Mouse (Mus musculus): ENCODE results near the gene Osbpl8. TPM values are rescaled to one million over a fixed set of nuclear protein-coding genes. Genes with fewer than 3 reads are reported as not detected.

The Osbpl8 gene
- polyA plus RNA-seq, 1 experiment from 2014 or later: 3.0 TPM

GRCm38 (mm10) chr10:111163025-111163424 lies 1.5 kb upstream of the Osbpl8 start:
- H3K27ac ChIP-seq (ENCODE audit: low read length): no peak overlapping the region
- H3K4me1 ChIP-seq (ENCODE audit: control insufficient read depth, insufficient read depth, low read length): 0 out of 2 replicates have a peak, but pooled peaks cover 4% of the 10 kb centered on the region
- H3K27me3 ChIP-seq (replicated peaks; ENCODE audit: control insufficient read depth, insufficient read depth, low read length): no peaks in the 10 kb centered on the region
- H3K36me3 ChIP-seq (ENCODE audit: control insufficient read depth, insufficient read depth, low read length): no peaks in the 10 kb centered on the region
- ATAC-seq: no peak
- H3K4me2 ChIP-seq (ENCODE audit: low read depth, low read length): no peak overlapping the region
- WGBS: 76% methylated on average over 3 of the region's 3 CpGs
- no peak overlapping the region for H3K4me3 ChIP-seq (ENCODE audit: low read length)
- H3K9ac ChIP-seq (ENCODE audit: low read depth, low read length): no peak overlapping the region
- H3K9me3 ChIP-seq (ENCODE audit: control insufficient read depth, low read length): no peaks in the 10 kb centered on the region

GRCm38 (mm10) chr10:111163601-111164240 lies 831 bp upstream of the Osbpl8 start:
- Histone ChIP-seq H3K4me2 (ENCODE audit: low read depth, low read length) (peak overlapping the region; percentile 83), H3K9me3 (ENCODE audit: control insufficient read depth, low read length) (no peaks in the 10 kb centered on the region), H3K4me1 (ENCODE audit: control insufficient read depth, insufficient read depth, low read length) (0 out of 2 replicates have a peak, but pooled peaks cover 4% of the 10 kb centered on the region), H3K36me3 (ENCODE audit: control insufficient read depth, insufficient read depth, low read length) (no peaks in the 10 kb centered on the region), H3K9ac (ENCODE audit: low read depth, low read length) (peak overlapping the region; percentile 80; the same call in 1 of the 2 replicates), H3K27ac (ENCODE audit: low read length) (peak overlapping the region; percentile 90), H3K4me3 (ENCODE audit: low read length) (peak overlapping the region; percentile 99), H3K27me3 (replicated peaks; ENCODE audit: control insufficient read depth, insufficient read depth, low read length) (no peaks in the 10 kb centered on the region)
- 34% methylated on average over 9 of the region's 9 CpGs for WGBS
- ATAC-seq: no peak

- ATAC-seq: peak; percentile 71
- Histone ChIP-seq H3K4me2 (ENCODE audit: low read depth, low read length) (peak overlapping the region; percentile 81), H3K4me1 (ENCODE audit: control insufficient read depth, insufficient read depth, low read length) (0 out of 2 replicates have a peak, but pooled peaks cover 4% of the 10 kb centered on the region), H3K36me3 (ENCODE audit: control insufficient read depth, insufficient read depth, low read length) (no peaks in the 10 kb centered on the region), H3K27me3 (replicated peaks; ENCODE audit: control insufficient read depth, insufficient read depth, low read length) (no peaks in the 10 kb centered on the region), H3K27ac (ENCODE audit: low read length) (peak overlapping the region; percentile 82), H3K9me3 (ENCODE audit: control insufficient read depth, low read length) (no peaks in the 10 kb centered on the region), H3K4me3 (ENCODE audit: low read length) (peak overlapping the region; percentile 99), H3K9ac (ENCODE audit: low read depth, low read length) (peak overlapping the region; percentile 95)
- under 1% methylated on average over 52 of the region's 52 CpGs for WGBS
Observed at GRCm38 (mm10) chr10:111165219-111165981, 848 bp downstream of the Osbpl8 start.

GRCm38 (mm10) chr10:111166057-111166841 lies 1.7 kb downstream of the Osbpl8 start:
- 0 out of 2 replicates have a peak, but pooled peaks cover 4% of the 10 kb centered on the region for H3K4me1 ChIP-seq (ENCODE audit: control insufficient read depth, insufficient read depth, low read length)
- no peaks in the 10 kb centered on the region for H3K27me3 ChIP-seq (replicated peaks; ENCODE audit: control insufficient read depth, insufficient read depth, low read length)
- no peaks in the 10 kb centered on the region for H3K36me3 ChIP-seq (ENCODE audit: control insufficient read depth, insufficient read depth, low read length)
- H3K27ac ChIP-seq (ENCODE audit: low read length): no peak overlapping the region
- H3K9ac ChIP-seq (ENCODE audit: low read depth, low read length): no peak overlapping the region
- no peak for ATAC-seq
- H3K9me3 ChIP-seq (ENCODE audit: control insufficient read depth, low read length): no peaks in the 10 kb centered on the region
- H3K4me2 ChIP-seq (ENCODE audit: low read depth, low read length): peak overlapping the region; percentile 81
- H3K4me3 ChIP-seq (ENCODE audit: low read length): peak overlapping the region; percentile 99
- WGBS: 59% methylated on average over 4 of the region's 4 CpGs

GRCm38 (mm10) chr10:111167444-111167843 lies 2.9 kb downstream of the Osbpl8 start:
- H3K4me1 ChIP-seq (ENCODE audit: control insufficient read depth, insufficient read depth, low read length): 0 out of 2 replicates have a peak, but pooled peaks cover 4% of the 10 kb centered on the region
- H3K9ac ChIP-seq (ENCODE audit: low read depth, low read length): no peak overlapping the region
- WGBS: 87% methylated on average over 4 of the region's 4 CpGs
- H3K27me3 ChIP-seq (replicated peaks; ENCODE audit: control insufficient read depth, insufficient read depth, low read length): no peaks in the 10 kb centered on the region
- no peak overlapping the region for H3K4me3 ChIP-seq (ENCODE audit: low read length)
- ATAC-seq: no peak
- no peak overlapping the region for H3K4me2 ChIP-seq (ENCODE audit: low read depth, low read length)
- no peaks in the 10 kb centered on the region for H3K36me3 ChIP-seq (ENCODE audit: control insufficient read depth, insufficient read depth, low read length)
- no peaks in the 10 kb centered on the region for H3K9me3 ChIP-seq (ENCODE audit: control insufficient read depth, low read length)
- H3K27ac ChIP-seq (ENCODE audit: low read length): no peak overlapping the region

GRCm38 (mm10) chr10:111168305-111168704 lies 3.8 kb downstream of the Osbpl8 start:
- Histone ChIP-seq H3K27me3 (replicated peaks; ENCODE audit: control insufficient read depth, insufficient read depth, low read length) (no peaks in the 10 kb centered on the region), H3K9me3 (ENCODE audit: control insufficient read depth, low read length) (no peaks in the 10 kb centered on the region), H3K36me3 (ENCODE audit: control insufficient read depth, insufficient read depth, low read length) (no peaks in the 10 kb centered on the region), H3K27ac (ENCODE audit: low read length) (no peak overlapping the region), H3K4me1 (ENCODE audit: control insufficient read depth, insufficient read depth, low read length) (0 out of 2 replicates have a peak, but pooled peaks cover 4% of the 10 kb centered on the region), H3K4me2 (ENCODE audit: low read depth, low read length) (no peak overlapping the region), H3K4me3 (ENCODE audit: low read length) (no peak overlapping the region), H3K9ac (ENCODE audit: low read depth, low read length) (no peak overlapping the region)
- ATAC-seq: no peak
- WGBS: 79% methylated on average over 3 of the region's 3 CpGs

GRCm38 (mm10) chr10:111171246-111171934 lies 6.8 kb downstream of the Osbpl8 start:
- Histone ChIP-seq H3K4me3 (ENCODE audit: low read length) (no peak overlapping the region), H3K4me1 (ENCODE audit: control insufficient read depth, insufficient read depth, low read length) (no peaks in the 10 kb centered on the region), H3K36me3 (ENCODE audit: control insufficient read depth, insufficient read depth, low read length) (no peaks in the 10 kb centered on the region), H3K9me3 (ENCODE audit: control insufficient read depth, low read length) (no peaks in the 10 kb centered on the region), H3K9ac (ENCODE audit: low read depth, low read length) (no peak overlapping the region), H3K4me2 (ENCODE audit: low read depth, low read length) (no peak overlapping the region), H3K27ac (ENCODE audit: low read length) (no peak overlapping the region), H3K27me3 (replicated peaks; ENCODE audit: control insufficient read depth, insufficient read depth, low read length) (no peaks in the 10 kb centered on the region)
- ATAC-seq: no peak
- WGBS: 90% methylated on average over 15 of the region's 15 CpGs

- no peak overlapping the region for H3K4me3 ChIP-seq (ENCODE audit: low read length)
- WGBS: 82% methylated on average over 7 of the region's 7 CpGs
Observed at GRCm38 (mm10) chr10:111173589-111174247, 9.2 kb downstream of the Osbpl8 start.

More at GRCm38 (mm10) chr10:111173589-111174247, 9.2 kb downstream of the Osbpl8 start:
- H3K27ac ChIP-seq (ENCODE audit: low read length): no peak overlapping the region
- no peak for ATAC-seq
- no peaks in the 10 kb centered on the region for H3K4me1 ChIP-seq (ENCODE audit: control insufficient read depth, insufficient read depth, low read length)
- no peaks in the 10 kb centered on the region for H3K36me3 ChIP-seq (ENCODE audit: control insufficient read depth, insufficient read depth, low read length)
- no peaks in the 10 kb centered on the region for H3K27me3 ChIP-seq (replicated peaks; ENCODE audit: control insufficient read depth, insufficient read depth, low read length)
- no peak overlapping the region for H3K9ac ChIP-seq (ENCODE audit: low read depth, low read length)
- no peaks in the 10 kb centered on the region for H3K9me3 ChIP-seq (ENCODE audit: control insufficient read depth, low read length)
- no peak overlapping the region for H3K4me2 ChIP-seq (ENCODE audit: low read depth, low read length)
